Mouse (Mus musculus) C2C12 (cell line): Measurements from ENCODE around the gene Esrra.

Source experiments
- CEBPB ChIP-seq: IDR thresholded peaks from one replicate; pipeline ENCODE4 v1.6.1; 2011; ENCODE audit warnings: low read depth, mild to moderate bottlenecking, control low read depth, moderate library complexity
- CTCF ChIP-seq: IDR thresholded peaks from one replicate; pipeline ENCODE4 v1.5.1; 2011; ENCODE audit not compliant: control insufficient read depth, insufficient read depth, insufficient read length
- FOSL1 ChIP-seq: IDR thresholded peaks from one replicate; pipeline ENCODE4 v1.8.0; 2011; ENCODE audit warnings: mild to moderate bottlenecking, low read length; ENCODE audit not compliant: poor library complexity, insufficient read depth, severe bottlenecking
- MAX ChIP-seq: IDR thresholded peaks from one replicate; pipeline ENCODE4 v1.6.1; 2011; ENCODE audit warnings: mild to moderate bottlenecking, control low read depth
- MYOG ChIP-seq: IDR thresholded peaks from one replicate; pipeline ENCODE4 v1.6.1; 2011; ENCODE audit not compliant: control insufficient read depth, insufficient read length; ENCODE audit errors: extremely low read depth

GRCm38 (mm10) chr19:6877965-6878364 lies 43.6 kb downstream of the Esrra start:
- no peak for TF ChIP-seq CTCF
- TF ChIP-seq CEBPB: no peak
- no peak for TF ChIP-seq FOSL1
- no peak for TF ChIP-seq MAX
- no peak for TF ChIP-seq MYOG
